In the genomic region with DNA sequence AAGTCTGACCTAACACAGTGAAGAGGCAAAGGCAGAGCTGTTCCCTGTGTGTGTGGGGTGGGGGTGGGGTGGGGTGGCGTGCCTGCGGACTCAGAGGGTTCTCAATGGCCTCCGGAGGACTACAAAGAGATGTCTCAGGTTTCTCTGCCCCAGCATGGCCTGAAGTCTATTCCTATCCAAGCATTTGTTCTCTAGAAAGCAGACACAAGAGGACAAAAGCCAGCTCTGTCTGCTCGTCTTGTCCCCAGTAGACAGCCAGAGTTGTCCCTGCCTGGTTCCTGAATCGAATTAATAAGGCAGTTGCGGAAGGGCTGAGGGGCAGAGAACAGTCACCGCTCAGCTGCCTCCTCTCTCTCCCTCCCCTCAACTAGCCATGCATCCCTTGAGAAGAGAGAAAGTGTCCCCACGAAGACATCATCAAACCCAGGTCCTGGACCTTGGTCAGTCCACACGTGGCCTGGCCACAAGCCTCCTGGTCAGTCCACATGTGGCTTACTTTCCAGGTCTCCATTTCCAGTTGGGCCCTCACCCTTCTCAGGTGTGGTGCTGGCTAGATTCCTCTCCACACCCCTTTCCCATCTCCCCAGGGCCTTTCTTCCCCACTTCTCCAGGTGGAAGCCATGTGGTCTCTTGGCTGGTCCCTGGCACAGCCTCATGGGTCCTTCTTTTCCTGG, we compare ENCODE assay signal across 21 mouse cellular contexts. TPM values are rescaled to one million over a fixed set of nuclear protein-coding genes. Genes with fewer than 3 reads are reported as not detected.
DNase-seq lines count a peak whose midpoint lies in the region; ATAC-seq and TF ChIP-seq lines count a peak whose summit lies in the region.
"Had no signal": no experiment of that assay in that cellular context is flagged by ENCODE, and none has a peak within 500 bp of the region (broad histone marks: within the 10 kb centered on the region; RNA-seq: fewer than 3 reads in every experiment).

No protein-coding gene starts in this region.

- TF ChIP-seq CTCF in liver, adult 2 months (IDR thresholded peaks at IDR 0.05; ENCODE audit: low read depth, low read length), result no peak
- TF ChIP-seq CTCF in liver, postnatal 0 days (IDR thresholded peaks at IDR 0.05; ENCODE audit: low read depth), result no peak

- H3K27me3 ChIP-seq in hindbrain, embryonic 10.5 days (ENCODE audit: insufficient read depth, poor library complexity, severe bottlenecking), result no peaks in the 10 kb centered on the region
- no peaks in the 10 kb centered on the region for H3K27me3 ChIP-seq in hindbrain, embryonic 14.5 days (ENCODE audit: control insufficient read depth, insufficient read depth, low read length)
- no peaks in the 10 kb centered on the region for H3K27me3 ChIP-seq in liver, adult 2 months (ENCODE audit: control insufficient read depth, insufficient read depth, low read length)
- no peaks in the 10 kb centered on the region for H3K27me3 ChIP-seq in liver, postnatal 0 days (ENCODE audit: insufficient read depth, low read length)
- H3K27me3 ChIP-seq in embryonic facial prominence, embryonic 10.5 days (replicated peaks; ENCODE audit: low read depth, poor library complexity, severe bottlenecking), result no peaks in the 10 kb centered on the region; the same call in 1 of the 2 replicates
- H3K27me3 ChIP-seq in limb, embryonic 13.5 days, result no peaks in the 10 kb centered on the region
- H3K27me3 ChIP-seq: forebrain, embryonic 12.5 days had no signal

- no peak for TF ChIP-seq EP300 in liver, postnatal 0 days (IDR thresholded peaks at IDR 0.05; ENCODE audit: low read depth)

- peaks cover 2% of the 10 kb centered on the region for H3K9me3 ChIP-seq in hindbrain, embryonic 10.5 days
- no peaks in the 10 kb centered on the region for H3K9me3 ChIP-seq in hindbrain, embryonic 14.5 days (ENCODE audit: control insufficient read depth, low read length)
- H3K9me3 ChIP-seq in liver, postnatal 0 days (ENCODE audit: low read length), result no peaks in the 10 kb centered on the region
- peaks cover 2% of the 10 kb centered on the region; the same call in 1 of the 2 replicates for H3K9me3 ChIP-seq in embryonic facial prominence, embryonic 10.5 days
- H3K9me3 ChIP-seq in limb, embryonic 13.5 days, result no peaks in the 10 kb centered on the region
- H3K9me3 ChIP-seq: liver, embryonic 15.5 days had no signal

- H3K9ac ChIP-seq in hindbrain, embryonic 14.5 days, result no peak overlapping the region
- H3K9ac ChIP-seq in liver, adult 2 months (ENCODE audit: low read depth, low read length), result no peak overlapping the region
- no peak overlapping the region for H3K9ac ChIP-seq in liver, postnatal 0 days (replicated peaks)
- H3K9ac ChIP-seq in limb, embryonic 13.5 days, result no peak overlapping the region
- H3K9ac ChIP-seq: forebrain, embryonic 12.5 days; liver, embryonic 15.5 days had no signal

- peak overlapping the region; percentile 86 for H3K27ac ChIP-seq in hindbrain, embryonic 10.5 days
- no peak overlapping the region for H3K27ac ChIP-seq in hindbrain, embryonic 14.5 days
- H3K27ac ChIP-seq in liver, adult 2 months (replicated peaks; ENCODE audit: insufficient read depth, low read depth, low read length), result no peak overlapping the region
- H3K27ac ChIP-seq in liver, postnatal 0 days (ENCODE audit: low read depth), result no peak overlapping the region
- H3K27ac ChIP-seq in embryonic facial prominence, embryonic 10.5 days (replicated peaks), result peak overlapping the region; percentile 74
- H3K27ac ChIP-seq in limb, embryonic 13.5 days, result peak overlapping the region; percentile 52; the same call in 1 of the 2 replicates
- H3K27ac ChIP-seq: forebrain, embryonic 12.5 days; liver, embryonic 15.5 days had no signal

- no peak overlapping the region for H3K4me2 ChIP-seq in hindbrain, embryonic 14.5 days (replicated peaks)
- H3K4me2 ChIP-seq in liver, postnatal 0 days (ENCODE audit: low read depth, low read length), result no peak overlapping the region
- no peak overlapping the region for H3K4me2 ChIP-seq in limb, embryonic 13.5 days (replicated peaks)
- H3K4me2 ChIP-seq: forebrain, embryonic 12.5 days; liver, embryonic 15.5 days had no signal

- H3K36me3 ChIP-seq in hindbrain, embryonic 10.5 days, result no peaks in the 10 kb centered on the region
- no peaks in the 10 kb centered on the region for H3K36me3 ChIP-seq in hindbrain, embryonic 14.5 days (replicated peaks; ENCODE audit: control insufficient read depth, insufficient read depth)
- peaks cover under 1% of the 10 kb centered on the region; the same call in 1 of the 2 replicates for H3K36me3 ChIP-seq in liver, adult 2 months (ENCODE audit: control insufficient read depth, insufficient read depth, low read length)
- H3K36me3 ChIP-seq in liver, postnatal 0 days (replicated peaks; ENCODE audit: insufficient read depth, low read length), result no peaks in the 10 kb centered on the region
- H3K36me3 ChIP-seq in embryonic facial prominence, embryonic 10.5 days (replicated peaks), result no peaks in the 10 kb centered on the region
- H3K36me3 ChIP-seq in limb, embryonic 13.5 days, result no peaks in the 10 kb centered on the region
- H3K36me3 ChIP-seq: forebrain, embryonic 12.5 days; liver, embryonic 15.5 days had no signal

- TF ChIP-seq POLR2A in liver, adult 2 months (IDR thresholded peaks at IDR 0.05; ENCODE audit: extremely low read depth, insufficient read depth, low read length), result no peak

- no peaks in the 10 kb centered on the region for H3K79me2 ChIP-seq in liver, adult 2 months (ENCODE audit: control insufficient read depth, insufficient read depth, low read length)

- 0 out of 2 replicates have a peak overlapping the region, but pooled peaks have one; percentile 9 for H3K4me3 ChIP-seq in hindbrain, embryonic 10.5 days
- no peak overlapping the region for H3K4me3 ChIP-seq in hindbrain, embryonic 14.5 days (replicated peaks; ENCODE audit: low read length)
- H3K4me3 ChIP-seq in liver, adult 2 months (ENCODE audit: insufficient read depth, low read depth, low read length), result no peak overlapping the region
- no peak overlapping the region for H3K4me3 ChIP-seq in liver, postnatal 0 days (ENCODE audit: low read depth, low read length)
- H3K4me3 ChIP-seq in embryonic facial prominence, embryonic 10.5 days, result 0 out of 2 replicates have a peak overlapping the region, but pooled peaks have one; percentile 5
- no peak overlapping the region for H3K4me3 ChIP-seq in limb, embryonic 13.5 days
- H3K4me3 ChIP-seq: forebrain, embryonic 12.5 days; liver, embryonic 15.5 days had no signal

- no peak for ATAC-seq in hindbrain, embryonic 14.5 days (ENCODE audit: low FRiP score)
- no peak for ATAC-seq in liver, postnatal 0 days
- ATAC-seq in limb, embryonic 13.5 days (ENCODE audit: low FRiP score, low read depth), result no peak

- 23% methylated on average over 9 of the region's 9 CpGs for WGBS in hindbrain, embryonic 10.5 days
- WGBS in hindbrain, embryonic 14.5 days, result 32% methylated on average over 9 of the region's 9 CpGs
- 78% methylated on average over 9 of the region's 9 CpGs for WGBS in liver, adult 2 months
- WGBS in liver, postnatal 0 days (ENCODE audit: insufficient replicate concordance), result 71% methylated on average over 9 of the region's 9 CpGs
- 22% methylated on average over 9 of the region's 9 CpGs for WGBS in embryonic facial prominence, embryonic 10.5 days
- 45% methylated on average over 9 of the region's 9 CpGs for WGBS in limb, embryonic 13.5 days

- peaks cover 64% of the 10 kb centered on the region for H3K4me1 ChIP-seq in hindbrain, embryonic 10.5 days (replicated peaks)
- H3K4me1 ChIP-seq in hindbrain, embryonic 14.5 days (replicated peaks; ENCODE audit: control insufficient read depth, insufficient read depth, low read length), result 0 out of 2 replicates have a peak, but pooled peaks cover 3% of the 10 kb centered on the region
- H3K4me1 ChIP-seq in liver, adult 2 months (ENCODE audit: control insufficient read depth, insufficient read depth, low read length), result peaks cover 28% of the 10 kb centered on the region
- peaks cover 28% of the 10 kb centered on the region for H3K4me1 ChIP-seq in liver, postnatal 0 days (ENCODE audit: insufficient read depth)
- H3K4me1 ChIP-seq in embryonic facial prominence, embryonic 10.5 days, result peaks cover 58% of the 10 kb centered on the region
- peaks cover 37% of the 10 kb centered on the region for H3K4me1 ChIP-seq in limb, embryonic 13.5 days

- DNase-seq in hindbrain, embryonic 10.5 days (ENCODE audit: low spot score), result peak; percentile 44
- no peak for DNase-seq in hindbrain, embryonic 14.5 days (ENCODE audit: low spot score)
- DNase-seq in liver, adult 2 months (ENCODE audit: extremely low read depth, low read depth, low spot score), result peak; percentile 34
- no peak for DNase-seq in liver, postnatal 0 days
- DNase-seq in embryonic facial prominence, embryonic 10.5 days (ENCODE audit: low spot score), result peak; percentile 53
- DNase-seq in thymus, postnatal 10 days (ENCODE audit: low spot score in 2 of 2), result no peak
- no peak for DNase-seq in cerebellum, adult 18-20 months
- DNase-seq: adrenal gland, postnatal 10 days; heart, adult 11 months; lung, postnatal 36 days; thymus, adult 18-20 months had no signal

RNA-seq across cellular contexts. Expression of a gene that starts 2.7 kb away (rescaled TPM):
- polyA plus RNA-seq in hindbrain, embryonic 10.5 days (2016; fragmentation: Nextera tagmentation; extraction: Ambion mirVana), result 2.6 and 2.9 TPM in 2 replicates
- 2.1 and 3.6 TPM in 2 replicates for polyA plus RNA-seq in hindbrain, embryonic 14.5 days (2014; fragmentation: Nextera tagmentation; extraction: Ambion mirVana)
- total RNA-seq in liver, adult 2 months (2014; rRNA removed), result 44.3 and 49.8 TPM in 2 replicates
- polyA plus RNA-seq in liver, adult 2 months (2012; rRNA removed), result 232 and 326 TPM in 2 replicates
- polyA plus RNA-seq in liver, postnatal 0 days (2015; fragmentation: Nextera tagmentation; extraction: Ambion mirVana), result 19.3 and 22.0 TPM in 2 replicates
- polyA plus RNA-seq in embryonic facial prominence, embryonic 10.5 days (2016; fragmentation: Nextera tagmentation; extraction: Ambion mirVana), result 3.1 and 3.2 TPM in 2 replicates
- polyA plus RNA-seq in limb, embryonic 13.5 days (2015; fragmentation: Nextera tagmentation; extraction: Ambion mirVana), result 4.6 and 6.8 TPM in 2 replicates
- total RNA-seq: monocyte, adult 5-6 weeks; neutrophil, adult 5-6 weeks had no signal

RNA-seq across cellular contexts. Expression of a gene that starts 8.9 kb away (rescaled TPM):
- polyA plus RNA-seq in hindbrain, embryonic 10.5 days (2016; fragmentation: Nextera tagmentation; extraction: Ambion mirVana), result 0.88 and 2.6 TPM in 2 replicates
- 0.46 TPM in 2 replicates for polyA plus RNA-seq in hindbrain, embryonic 14.5 days (2014; fragmentation: Nextera tagmentation; extraction: Ambion mirVana)
- total RNA-seq in liver, adult 2 months (2014; rRNA removed), result not detected in 2 replicates
- polyA plus RNA-seq in liver, adult 2 months (2012; rRNA removed), result not detected in 2 replicates
- polyA plus RNA-seq in liver, postnatal 0 days (2015; fragmentation: Nextera tagmentation; extraction: Ambion mirVana), result not detected in 2 replicates
- polyA plus RNA-seq in embryonic facial prominence, embryonic 10.5 days (2016; fragmentation: Nextera tagmentation; extraction: Ambion mirVana), result 0.21 and 1.0 TPM in 2 replicates
- not detected in 2 replicates for polyA plus RNA-seq in limb, embryonic 13.5 days (2015; fragmentation: Nextera tagmentation; extraction: Ambion mirVana)
- total RNA-seq: adrenal gland, postnatal 10 days; ES-E14; layer of hippocampus, adult 18-20 months; left cerebral cortex, postnatal 10 days; monocyte, adult 5-6 weeks; neutrophil, adult 5-6 weeks had no signal
- polyA plus RNA-seq: forebrain, embryonic 12.5 days; heart, postnatal 0 days had no signal

RNA-seq across cellular contexts. Expression of a gene that starts 11.5 kb away (rescaled TPM):
- polyA plus RNA-seq in hindbrain, embryonic 10.5 days (2016; fragmentation: Nextera tagmentation; extraction: Ambion mirVana), result 0.91 and 2.0 TPM in 2 replicates
- 0.13 and 0.32 TPM in 2 replicates for polyA plus RNA-seq in hindbrain, embryonic 14.5 days (2014; fragmentation: Nextera tagmentation; extraction: Ambion mirVana)
- not detected in 2 replicates for total RNA-seq in liver, adult 2 months (2014; rRNA removed)
- polyA plus RNA-seq in liver, adult 2 months (2012; rRNA removed), result 0.16 and 0.48 TPM in 2 replicates
- 0.09 and 0.11 TPM in 2 replicates for polyA plus RNA-seq in liver, postnatal 0 days (2015; fragmentation: Nextera tagmentation; extraction: Ambion mirVana)
- 1.1 and 1.2 TPM in 2 replicates for polyA plus RNA-seq in embryonic facial prominence, embryonic 10.5 days (2016; fragmentation: Nextera tagmentation; extraction: Ambion mirVana)
- 7.8 and 9.3 TPM in 2 replicates for polyA plus RNA-seq in limb, embryonic 13.5 days (2015; fragmentation: Nextera tagmentation; extraction: Ambion mirVana)
- total RNA-seq: monocyte, adult 5-6 weeks; neutrophil, adult 5-6 weeks had no signal
- polyA plus RNA-seq: C2C12 had no signal

RNA-seq across cellular contexts. Expression of a gene that starts 16.7 kb away (rescaled TPM):
- polyA plus RNA-seq in hindbrain, embryonic 10.5 days (2016; fragmentation: Nextera tagmentation; extraction: Ambion mirVana), result 20.1 and 22.6 TPM in 2 replicates
- polyA plus RNA-seq in hindbrain, embryonic 14.5 days (2014; fragmentation: Nextera tagmentation; extraction: Ambion mirVana), result 23.5 TPM in 2 replicates
- total RNA-seq in liver, adult 2 months (2014; rRNA removed), result 30.1 and 36.0 TPM in 2 replicates
- polyA plus RNA-seq in liver, adult 2 months (2012; rRNA removed), result 13.4 and 18.5 TPM in 2 replicates
- 22.0 and 23.0 TPM in 2 replicates for polyA plus RNA-seq in liver, postnatal 0 days (2015; fragmentation: Nextera tagmentation; extraction: Ambion mirVana)
- polyA plus RNA-seq in embryonic facial prominence, embryonic 10.5 days (2016; fragmentation: Nextera tagmentation; extraction: Ambion mirVana), result 30.6 and 31.6 TPM in 2 replicates
- polyA plus RNA-seq in limb, embryonic 13.5 days (2015; fragmentation: Nextera tagmentation; extraction: Ambion mirVana), result 32.9 and 34.2 TPM in 2 replicates

RNA-seq across cellular contexts. Expression of a gene that starts 16.8 kb away (rescaled TPM):
- 3.0 and 3.1 TPM in 2 replicates for polyA plus RNA-seq in hindbrain, embryonic 10.5 days (2016; fragmentation: Nextera tagmentation; extraction: Ambion mirVana)
- 2.7 and 3.4 TPM in 2 replicates for polyA plus RNA-seq in hindbrain, embryonic 14.5 days (2014; fragmentation: Nextera tagmentation; extraction: Ambion mirVana)
- 0.54 and 0.92 TPM in 2 replicates for total RNA-seq in liver, adult 2 months (2014; rRNA removed)
- 0.72 and 1.1 TPM in 2 replicates for polyA plus RNA-seq in liver, adult 2 months (2012; rRNA removed)
- 0.26 and 0.49 TPM in 2 replicates for polyA plus RNA-seq in liver, postnatal 0 days (2015; fragmentation: Nextera tagmentation; extraction: Ambion mirVana)
- 4.5 and 4.6 TPM in 2 replicates for polyA plus RNA-seq in embryonic facial prominence, embryonic 10.5 days (2016; fragmentation: Nextera tagmentation; extraction: Ambion mirVana)
- 4.5 and 4.7 TPM in 2 replicates for polyA plus RNA-seq in limb, embryonic 13.5 days (2015; fragmentation: Nextera tagmentation; extraction: Ambion mirVana)

Comparison
In these comparisons a context has a peak if more than half of its experiments do, and no peak if none do; other contexts are left out.
1. DNase-seq: peak in hindbrain, embryonic 10.5 days (single experiment), liver, adult 2 months (single experiment) and embryonic facial prominence, embryonic 10.5 days (single experiment); none in hindbrain, embryonic 14.5 days (single experiment), liver, postnatal 0 days (single experiment), thymus, postnatal 10 days (0 of 2) and cerebellum, adult 18-20 months (0 of 2).
2. H3K27ac ChIP-seq: peak in hindbrain, embryonic 10.5 days (single experiment), embryonic facial prominence, embryonic 10.5 days (single experiment) and limb, embryonic 13.5 days (single experiment); none in hindbrain, embryonic 14.5 days (single experiment), liver, adult 2 months (single experiment) and liver, postnatal 0 days (single experiment).
3. H3K4me3 ChIP-seq: peak in hindbrain, embryonic 10.5 days (single experiment) and embryonic facial prominence, embryonic 10.5 days (single experiment); none in hindbrain, embryonic 14.5 days (single experiment), liver, adult 2 months (single experiment), liver, postnatal 0 days (single experiment) and limb, embryonic 13.5 days (single experiment).
4. RNA of a gene that starts 2.7 kb away (polyA plus RNA-seq): 232 to 326 TPM in liver, adult 2 months; 19.3 to 22.0 TPM in liver, postnatal 0 days, 4.6 to 6.8 TPM in limb, embryonic 13.5 days, 2.1 to 3.6 TPM in hindbrain, embryonic 14.5 days, 3.1 to 3.2 TPM in embryonic facial prominence, embryonic 10.5 days and 2.6 to 2.9 TPM in hindbrain, embryonic 10.5 days; every median in the first group is over 10 times any median in the second.